Mouse (Mus musculus): ENCODE data around the gene Rhob. TPM values are rescaled to one million over a fixed set of nuclear protein-coding genes. Genes with fewer than 3 reads are reported as not detected.
A peak's percentile ranks its signal among the peaks of the same experiment; 100 is the strongest.

Gene Rhob
- total RNA-seq, 2 experiments from 2014 or later, result 67.6 to 75.2 TPM

DNA sequence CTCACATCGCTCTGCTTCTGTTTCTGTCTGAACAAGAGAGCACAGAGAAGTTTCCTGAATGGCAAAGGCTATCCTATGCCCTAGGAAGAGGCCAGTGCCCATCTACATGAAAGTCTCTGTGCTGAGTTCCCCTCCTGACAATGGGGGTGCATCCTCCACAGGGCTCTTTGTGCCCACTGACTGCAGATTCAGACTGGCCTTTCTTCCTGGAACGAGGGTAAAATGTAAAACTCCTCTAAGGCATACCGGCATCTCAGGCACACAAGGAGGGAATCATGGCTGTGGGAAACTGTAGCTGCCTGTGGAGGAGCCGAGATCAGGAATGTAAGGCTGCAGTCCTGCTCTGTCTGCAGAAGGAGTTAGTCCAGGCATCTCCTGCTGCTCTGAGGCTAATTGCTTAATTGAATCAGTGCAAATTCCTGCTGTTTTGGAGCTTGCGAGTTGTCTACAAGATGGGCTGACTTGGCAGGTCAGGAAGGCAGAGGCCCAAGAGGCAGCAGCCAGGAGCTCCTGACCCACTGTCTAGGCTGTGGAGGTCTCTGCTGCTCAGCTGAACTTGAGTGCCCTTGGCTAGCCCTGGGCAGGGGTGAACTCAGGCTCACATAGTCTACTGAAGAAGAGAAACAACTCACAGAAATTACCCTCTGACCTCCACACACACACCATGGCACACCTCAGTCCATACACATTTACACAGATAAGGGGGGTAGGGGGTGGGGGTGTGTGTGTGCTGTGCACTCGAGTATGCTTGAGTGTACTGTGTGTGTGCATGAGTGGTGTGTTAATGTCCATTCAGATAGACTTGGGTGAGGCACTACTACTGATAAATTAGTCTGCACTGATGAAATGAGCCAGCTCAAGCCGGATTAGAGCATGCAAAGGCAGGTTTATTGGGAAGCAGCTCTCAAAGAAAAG lies 48.0 kb downstream of the Rhob start:
- ATAC-seq (replicated peaks; ENCODE audit: poor library complexity, severe bottlenecking), result no peak

DNA sequence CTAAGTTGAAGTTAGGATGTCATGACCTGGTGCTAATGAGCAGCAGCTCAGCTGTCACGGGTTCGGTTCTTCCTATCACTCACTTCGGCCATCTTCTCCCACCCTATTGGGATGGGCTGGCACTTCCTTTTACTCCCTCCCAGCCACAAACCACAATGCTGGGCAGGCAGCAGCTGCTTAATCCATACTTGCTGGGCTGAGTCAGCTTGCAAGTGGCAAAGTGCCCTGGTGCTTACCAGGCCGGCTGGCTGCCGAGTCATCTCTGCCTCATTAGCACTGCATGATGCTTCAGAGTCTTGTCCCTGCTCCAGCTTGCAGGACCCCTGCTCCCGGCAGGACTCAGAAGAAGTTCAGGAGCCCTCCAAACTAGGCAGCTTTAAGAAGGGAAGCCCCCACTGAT lies 49.2 kb downstream of the Rhob start:
- peak; percentile 95 for ATAC-seq (replicated peaks; ENCODE audit: poor library complexity, severe bottlenecking)

DNA sequence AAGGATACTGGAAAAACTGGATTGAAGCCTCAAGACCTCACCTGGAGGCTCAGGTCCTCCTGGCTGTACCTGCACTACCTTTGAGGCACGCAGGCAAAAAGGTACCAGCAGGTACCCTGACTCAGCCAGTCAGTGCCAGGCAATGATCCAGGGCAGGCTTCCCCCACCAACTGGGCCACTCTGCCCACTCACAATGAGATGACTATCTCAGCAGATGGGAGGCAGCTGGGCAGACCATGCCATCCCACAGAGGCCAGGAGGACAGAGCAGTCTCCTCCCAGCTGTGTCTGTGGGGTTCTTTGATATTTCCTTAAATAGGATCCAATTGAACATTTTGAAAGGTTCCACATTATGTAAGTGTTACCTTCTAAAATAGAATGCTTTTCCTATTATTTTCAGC lies 49.8 kb downstream of the Rhob start:
- ATAC-seq (replicated peaks; ENCODE audit: poor library complexity, severe bottlenecking), result no peak

Other genes with a start within 250 kb of the Rhob start
- not detected in 2 replicates for gene Gdf7, start 198.1 kb downstream of the Rhob start, total RNA-seq (2014; fragmentation: Nextera tagmentation)
- gene Gdf7, start 198.1 kb downstream of the Rhob start, total RNA-seq (2017), result not detected in 2 replicates
- 5.4 and 19.9 TPM in 2 replicates for gene Hs1bp3, start 186.6 kb downstream of the Rhob start, total RNA-seq (2014; fragmentation: Nextera tagmentation)
- gene Hs1bp3, start 186.6 kb downstream of the Rhob start, total RNA-seq (2017), result 5.8 and 11.2 TPM in 2 replicates
- not detected in 2 replicates for gene Slc7a15, start 99.1 kb upstream of the Rhob start, total RNA-seq (2014; fragmentation: Nextera tagmentation)
- gene Slc7a15, start 99.1 kb upstream of the Rhob start, total RNA-seq (2017), result not detected in 2 replicates
- gene Pum2, start 174.1 kb upstream of the Rhob start, total RNA-seq (2014; fragmentation: Nextera tagmentation), result 133 and 140 TPM in 2 replicates
- gene Pum2, start 174.1 kb upstream of the Rhob start, total RNA-seq (2017), result 139 and 153 TPM in 2 replicates